In the genomic region with DNA sequence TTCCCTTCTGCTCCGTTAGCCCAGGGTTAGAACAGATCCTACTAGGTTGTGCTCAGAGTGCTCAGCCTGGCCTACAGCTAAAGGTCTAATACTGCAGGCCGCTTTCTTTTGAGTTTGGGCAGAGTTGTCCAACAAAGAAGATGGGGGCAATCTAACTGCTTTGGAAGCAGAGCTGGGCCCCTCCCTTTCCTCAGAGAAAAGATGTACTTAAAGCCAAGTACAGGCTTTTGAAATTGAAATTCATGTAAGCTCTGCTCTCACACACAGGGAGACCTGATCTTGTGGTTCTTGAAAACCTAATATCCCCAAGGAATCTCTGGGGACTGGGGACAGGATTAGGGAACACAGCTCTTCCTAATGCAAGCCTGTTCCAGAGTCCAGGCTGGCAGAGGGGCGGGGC, we compare ENCODE assay signal across 23 mouse cellular contexts.
"Had no signal": no experiment of that assay in that cellular context is flagged by ENCODE, and none has a peak within 500 bp of the region (broad histone marks: within the 10 kb centered on the region; RNA-seq: fewer than 3 reads in every experiment).

No protein-coding gene starts in this region.

- H3K9ac ChIP-seq: kidney, embryonic 15.5 days; limb, embryonic 13.5 days; liver, embryonic 14.5 days; liver, postnatal 0 days; lung, embryonic 14.5 days; neural tube, embryonic 12.5 days; neural tube, embryonic 15.5 days had no signal

- ATAC-seq: liver, postnatal 0 days; lung, postnatal 0 days had no signal

- H3K36me3 ChIP-seq: kidney, embryonic 15.5 days; limb, embryonic 13.5 days; neural tube, embryonic 12.5 days; neural tube, embryonic 15.5 days had no signal

- DNase-seq: kidney, adult 11 months; kidney, adult 8-10 months; kidney, postnatal 10 days; kidney, postnatal 36 days; layer of hippocampus, postnatal 36 days; liver; lung, embryonic 14.5 days; right cerebral cortex, adult 18-20 months; right cerebral cortex, postnatal 14 days; right cerebral cortex, postnatal 4 days; thymus, adult 2 months; thymus, postnatal 14 days; thymus, postnatal 4 days had no signal

- H3K27ac ChIP-seq: kidney, embryonic 15.5 days; left cerebral cortex, adult 2 months; limb, embryonic 13.5 days; liver, embryonic 14.5 days; macrophage; neural tube, embryonic 12.5 days; neural tube, embryonic 15.5 days; stomach, postnatal 0 days had no signal

- H3K4me2 ChIP-seq: kidney, embryonic 15.5 days; limb, embryonic 13.5 days; lung, embryonic 14.5 days; neural tube, embryonic 12.5 days; neural tube, embryonic 15.5 days had no signal

- H3K27me3 ChIP-seq: kidney, embryonic 15.5 days; limb, embryonic 13.5 days; neural tube, embryonic 12.5 days; neural tube, embryonic 15.5 days had no signal

- H3K9me3 ChIP-seq: kidney, embryonic 15.5 days; limb, embryonic 13.5 days; neural tube, embryonic 12.5 days; neural tube, embryonic 15.5 days had no signal

- H3K4me3 ChIP-seq: kidney, embryonic 15.5 days; left cerebral cortex, adult 2 months; limb, embryonic 13.5 days; neural tube, embryonic 12.5 days; neural tube, embryonic 15.5 days had no signal
